ENCODE assay signal across 28 mouse cellular contexts in the genomic region with DNA sequence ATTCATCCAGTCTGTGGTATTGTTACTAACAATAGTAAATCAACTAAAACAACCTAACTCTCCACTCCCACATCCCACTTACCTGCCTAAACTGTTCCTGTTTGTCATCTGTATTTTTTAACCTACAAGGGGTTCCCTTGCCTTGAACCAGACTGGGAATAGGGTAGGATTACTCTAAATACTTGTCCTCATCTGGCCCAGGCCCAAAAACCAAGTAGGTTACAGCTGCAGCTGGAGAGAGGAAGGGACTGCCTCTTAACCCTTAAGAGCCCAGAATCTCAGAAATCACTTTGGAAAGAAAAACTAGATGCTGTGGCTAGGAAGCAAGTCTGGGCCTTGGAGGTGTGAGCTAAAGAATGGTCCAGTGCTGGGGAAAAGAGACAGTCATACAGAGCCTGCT. TPM values are rescaled to one million over a fixed set of nuclear protein-coding genes. Genes with fewer than 3 reads are reported as not detected.
A peak's percentile ranks its signal among the peaks of the same experiment; 100 is the strongest.
DNase-seq lines count a peak whose midpoint lies in the region; ATAC-seq and TF ChIP-seq lines count a peak whose summit lies in the region.
"Had no signal": no experiment of that assay in that cellular context is flagged by ENCODE, and none has a peak within 500 bp of the region (broad histone marks: within the 10 kb centered on the region; RNA-seq: fewer than 3 reads in every experiment).

No protein-coding gene starts in this region.

- no peaks in the 10 kb centered on the region for H3K4me1 ChIP-seq in kidney, adult 2 months (ENCODE audit: control insufficient read depth, insufficient read depth, low read length)
- H3K4me1 ChIP-seq: neural tube, embryonic 15.5 days had no signal

- no peak for TF ChIP-seq POLR2A in kidney, adult 2 months (IDR thresholded peaks at IDR 0.05; ENCODE audit: low read depth, low read length)
- no peak for TF ChIP-seq POLR2A in brain, embryonic 14.5 days (IDR thresholded peaks at IDR 0.05; ENCODE audit: borderline replicate concordance, extremely low read depth, insufficient read depth, insufficient read length, poor library complexity, severe bottlenecking)

- no peak overlapping the region for H3K4me3 ChIP-seq in gastrocnemius, adult 2 months
- no peak overlapping the region for H3K4me3 ChIP-seq in kidney, adult 2 months (ENCODE audit: insufficient read depth, low read depth, low read length)
- no peak overlapping the region for H3K4me3 ChIP-seq in left cerebral cortex, adult 2 months
- H3K4me3 ChIP-seq: forebrain, embryonic 10.5 days; limb, embryonic 12.5 days; midbrain, embryonic 10.5 days; myocyte; neural tube, embryonic 15.5 days had no signal

- H3K27me3 ChIP-seq in kidney, adult 2 months (replicated peaks; ENCODE audit: control insufficient read depth, insufficient read depth, low read length), result no peaks in the 10 kb centered on the region
- H3K27me3 ChIP-seq: neural tube, embryonic 15.5 days had no signal

- H3K36me3 ChIP-seq in kidney, adult 2 months (ENCODE audit: control insufficient read depth, insufficient read depth, low read length), result no peaks in the 10 kb centered on the region
- H3K36me3 ChIP-seq: forebrain, embryonic 10.5 days; limb, embryonic 12.5 days; midbrain, embryonic 10.5 days; neural tube, embryonic 15.5 days had no signal

- no peak for TF ChIP-seq CTCF in gastrocnemius, adult 2 months (IDR thresholded peaks at IDR 0.05)
- no peak for TF ChIP-seq CTCF in kidney, adult 2 months (conservative IDR thresholded peaks at IDR 0.05; ENCODE audit: insufficient read depth, insufficient read length, low read depth, low read length)
- no peak for TF ChIP-seq CTCF in left cerebral cortex, adult 2 months (IDR thresholded peaks at IDR 0.05)
- TF ChIP-seq CTCF in brain, embryonic 14.5 days (IDR thresholded peaks at IDR 0.05; ENCODE audit: borderline replicate concordance, extremely low read depth, insufficient read depth, insufficient read length), result no peak

- no peak for ATAC-seq in megakaryocyte-erythroid progenitor cell, adult 5-6 weeks (replicated peaks; ENCODE audit: low FRiP score, low TSS enrichment, poor library complexity, severe bottlenecking)
- ATAC-seq: CD4-positive, CD25-positive, alpha-beta regulatory T cell, adult 4 months; hindbrain, embryonic 16.5 days; intestine, postnatal 0 days; liver, postnatal 0 days; midbrain, embryonic 16.5 days had no signal

- no peak for DNase-seq in gastrocnemius, adult 2 months
- no peak for DNase-seq in gastrocnemius, adult 18-20 months (ENCODE audit: low spot score)
- no peak for DNase-seq in kidney, adult 2 months
- no peak for DNase-seq in kidney, adult 9 months
- DNase-seq in left cerebral cortex, adult 2 months (ENCODE audit: extremely low spot score in 1 of 2, low spot score in 2 of 2), result no peak
- no peak for DNase-seq in left cerebral cortex, postnatal 36 days (ENCODE audit: low spot score in 2 of 2)
- DNase-seq in brain, embryonic 14.5 days (ENCODE audit: low read depth), result peak; percentile 38
- DNase-seq: cerebellum, adult 9-10 months; liver, postnatal 0 days; thymus, adult 2 months; thymus, postnatal 4 days had no signal

- peak overlapping the region; percentile 12; the same call in 1 of the 2 replicates for H3K27ac ChIP-seq in gastrocnemius, adult 2 months
- H3K27ac ChIP-seq in kidney, adult 2 months (ENCODE audit: insufficient read depth, low read depth, low read length), result peak overlapping the region; percentile 55
- peak overlapping the region; percentile 53 for H3K27ac ChIP-seq in left cerebral cortex, adult 2 months
- H3K27ac ChIP-seq: forebrain, embryonic 10.5 days; limb, embryonic 12.5 days; macrophage; midbrain, embryonic 10.5 days; neural tube, embryonic 15.5 days; stomach, postnatal 0 days had no signal

- intact Hi-C loops in gastrocnemius, adult 2 months (cut with DNase I), result no loop called here
- intact Hi-C loops in left cerebral cortex, adult 2 months (cut with DNase I), result no loop called here
- intact Hi-C loops in left cerebral cortex, postnatal 36 days (cut with DNase I), result no loop called here

RNA-seq across cellular contexts. Expression of a gene that starts 7.8 kb away (rescaled TPM):
- not detected for total RNA-seq in gastrocnemius, adult 2 months (2021)
- total RNA-seq in gastrocnemius, adult 18-20 months (2021), result not detected
- polyA plus RNA-seq in kidney, adult 2 months (2012; rRNA removed), result 0.53 and 0.62 TPM in 2 replicates
- 100 to 1,000 TPM; 152 to 155 TPM for total RNA-seq in left cerebral cortex, adult 2 months (2021)
- 100 to 1,000 TPM; 157 to 166 TPM for total RNA-seq in left cerebral cortex, postnatal 36 days (2021)
- 1.5 and 2.5 TPM in 2 replicates for polyA plus RNA-seq in brain, embryonic 14.5 days (2012; rRNA removed)
- total RNA-seq in megakaryocyte-erythroid progenitor cell, adult 5-6 weeks (2014; fragmentation: Nextera tagmentation), result not detected in 2 replicates
- total RNA-seq in megakaryocyte-erythroid progenitor cell, adult 5-6 weeks (2017), result not detected in 2 replicates
- total RNA-seq: hematopoietic stem cell, adult 5-6 weeks had no signal
- polyA plus RNA-seq: CD4-positive, CD25-positive, alpha-beta regulatory T cell, adult 4 months; forebrain, embryonic 10.5 days; liver, postnatal 0 days; macrophage; midbrain, embryonic 10.5 days; myocyte had no signal

RNA-seq across cellular contexts. Expression of a gene that starts 38.0 kb away (rescaled TPM):
- total RNA-seq in gastrocnemius, adult 2 months (2021), result not detected
- total RNA-seq in gastrocnemius, adult 18-20 months (2021), result not detected
- 355 and 358 TPM in 2 replicates for polyA plus RNA-seq in kidney, adult 2 months (2012; rRNA removed)
- total RNA-seq in left cerebral cortex, adult 2 months (2021), result 1 to 10 TPM; 5.2 to 7.3 TPM
- total RNA-seq in left cerebral cortex, postnatal 36 days (2021), result 1 to 10 TPM; 5.0 to 6.0 TPM
- 12.2 and 13.2 TPM in 2 replicates for polyA plus RNA-seq in brain, embryonic 14.5 days (2012; rRNA removed)
- total RNA-seq in megakaryocyte-erythroid progenitor cell, adult 5-6 weeks (2014; fragmentation: Nextera tagmentation), result not detected in 2 replicates
- total RNA-seq in megakaryocyte-erythroid progenitor cell, adult 5-6 weeks (2017), result not detected in 2 replicates
- total RNA-seq: adrenal gland, postnatal 14 days; gastrocnemius, postnatal 4 days; hematopoietic stem cell, adult 5-6 weeks had no signal
- polyA plus RNA-seq: CD4-positive, CD25-positive, alpha-beta regulatory T cell, adult 4 months; forebrain, embryonic 10.5 days; heart, embryonic 14.5 days; limb, embryonic 12.5 days; liver, embryonic 11.5 days; liver, postnatal 0 days; macrophage; myocyte; stomach, postnatal 0 days had no signal

Comparison
In these comparisons a context has a peak if more than half of its experiments do, and no peak if none do; other contexts are left out.
1. RNA of a gene that starts 7.8 kb away (total RNA-seq): 157 to 166 TPM in left cerebral cortex, postnatal 36 days and 152 to 155 TPM in left cerebral cortex, adult 2 months; not detected in gastrocnemius, adult 2 months, not detected in gastrocnemius, adult 18-20 months and not detected in megakaryocyte-erythroid progenitor cell, adult 5-6 weeks; every median in the first group is over 100 times any median in the second.
2. RNA of a gene that starts 38.0 kb away (total RNA-seq): 5.2 to 7.3 TPM in left cerebral cortex, adult 2 months and 5.0 to 6.0 TPM in left cerebral cortex, postnatal 36 days; not detected in gastrocnemius, adult 18-20 months, not detected in gastrocnemius, adult 2 months and not detected in megakaryocyte-erythroid progenitor cell, adult 5-6 weeks; every median in the first group is over 4 times any median in the second.
3. Peak in every context shown above with its lines, with median percentiles within 50 percentile points of each other: H3K27ac ChIP-seq.